Mouse (Mus musculus) mesoderm, embryonic 11.5 days (tissue): Measurements from ENCODE around the gene Tsen2.

Source experiments
- DNase-seq: peaks from one replicate; pipeline ENCODE4 v3.0.0-alpha.2; 2012; ENCODE audit warnings: low read depth, low spot score

Gene Tsen2

DNA sequence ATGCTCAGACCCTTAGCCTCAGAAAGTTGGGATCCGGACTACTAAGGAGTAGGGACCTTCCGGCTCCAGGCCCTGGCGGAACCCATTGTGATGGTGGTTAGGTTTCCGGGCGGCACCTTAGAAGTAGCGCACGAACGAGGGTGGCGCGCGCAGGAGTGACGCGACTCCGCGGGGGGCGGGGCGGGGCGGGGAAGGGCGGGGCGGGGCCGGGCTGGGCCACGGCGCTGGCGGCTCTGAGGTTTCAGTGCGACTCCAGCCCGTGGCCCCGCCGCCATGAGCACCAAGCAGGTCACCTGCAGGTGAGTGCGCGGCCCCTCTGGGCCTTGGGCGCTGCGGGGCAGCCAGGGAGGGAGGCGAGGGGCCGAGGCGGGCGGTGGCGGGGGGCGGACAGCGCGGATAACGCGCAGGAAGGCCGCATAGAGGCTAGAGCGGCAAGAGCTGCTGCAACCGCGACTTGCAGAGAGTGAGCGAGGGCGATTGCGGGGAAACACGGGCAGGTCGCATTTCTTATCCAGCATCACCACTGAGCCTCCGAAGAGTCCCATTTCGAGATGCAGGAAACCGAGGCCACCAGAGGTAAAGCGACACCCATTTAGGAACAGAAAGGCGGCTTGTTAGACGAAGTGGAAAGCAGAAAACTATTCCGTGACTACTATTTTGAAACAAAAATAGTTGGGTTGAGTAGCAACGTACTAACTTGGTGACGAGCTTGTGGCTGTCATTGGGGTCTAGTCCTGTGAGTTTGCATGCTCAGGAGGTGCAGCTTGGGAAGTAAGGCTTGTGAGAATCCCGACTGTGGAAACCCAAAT, 57.5 kb downstream of the Tsen2 start, which contains the start of gene Mkrn2:
Gene Mkrn2 (plus strand): TSS at position 188 of the 809 bp plus-strand sequence.
- peak; percentile 92 for DNase-seq

DNA sequence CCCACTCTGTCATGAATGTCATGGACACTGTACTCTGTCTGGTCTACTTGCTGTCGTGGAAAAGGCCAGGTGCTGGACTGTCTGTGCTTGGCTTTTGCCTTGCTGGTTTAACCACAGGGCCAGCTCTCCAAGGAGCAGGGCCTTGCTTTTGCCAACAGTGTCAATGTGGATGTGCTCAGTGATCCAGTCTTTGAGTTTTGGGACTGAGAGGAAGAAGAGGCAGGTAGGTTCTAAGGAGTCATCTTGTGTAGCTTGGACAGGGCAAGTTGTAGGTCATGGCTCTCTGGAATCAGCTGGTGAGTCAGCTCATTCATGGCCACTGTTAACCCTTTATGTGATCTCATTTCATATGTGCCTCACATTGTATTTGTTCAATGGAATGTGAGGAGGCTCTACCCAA, 62.0 kb downstream of the Tsen2 start:
- no peak for DNase-seq

DNA sequence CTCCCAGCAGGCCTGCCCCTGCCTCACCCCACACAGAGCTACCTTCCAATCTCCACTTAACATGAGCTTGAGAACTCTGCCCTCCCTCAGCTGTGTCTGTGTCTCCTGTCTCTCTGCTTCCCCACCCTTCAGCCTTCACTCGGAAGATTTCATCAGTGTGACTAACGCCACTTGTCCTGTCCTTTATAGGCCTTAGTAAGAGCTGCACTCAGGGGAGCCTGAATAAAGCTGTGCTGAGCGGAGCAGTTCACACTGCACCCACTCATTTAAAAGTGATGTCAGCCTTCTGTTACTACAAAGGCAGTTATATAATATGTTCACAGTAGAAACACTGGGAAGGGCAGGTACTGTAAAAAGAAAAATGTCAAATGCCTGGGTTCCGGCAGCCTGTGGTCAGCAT, 63.0 kb downstream of the Tsen2 start:
- no peak for DNase-seq

DNA sequence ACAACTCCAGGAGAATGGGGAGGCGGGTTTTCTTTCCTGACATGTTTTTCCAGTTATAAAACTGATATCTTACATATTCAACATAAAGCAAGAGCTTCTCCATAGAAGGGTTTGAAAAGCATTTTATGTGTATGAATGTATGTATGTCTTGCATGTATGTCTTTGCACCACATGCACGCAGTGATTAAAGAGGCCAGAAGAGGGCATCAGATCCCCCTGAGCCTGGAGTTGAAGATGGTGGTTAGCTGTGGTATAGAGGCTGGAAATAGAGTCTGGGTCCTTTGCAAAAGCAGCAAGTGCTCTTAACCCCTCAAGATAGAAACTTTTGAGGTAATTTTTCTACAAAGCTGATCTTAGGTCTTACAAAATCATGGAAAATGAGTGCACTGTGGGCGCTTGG, 64.7 kb downstream of the Tsen2 start:
- DNase-seq = peak; percentile 37

DNA sequence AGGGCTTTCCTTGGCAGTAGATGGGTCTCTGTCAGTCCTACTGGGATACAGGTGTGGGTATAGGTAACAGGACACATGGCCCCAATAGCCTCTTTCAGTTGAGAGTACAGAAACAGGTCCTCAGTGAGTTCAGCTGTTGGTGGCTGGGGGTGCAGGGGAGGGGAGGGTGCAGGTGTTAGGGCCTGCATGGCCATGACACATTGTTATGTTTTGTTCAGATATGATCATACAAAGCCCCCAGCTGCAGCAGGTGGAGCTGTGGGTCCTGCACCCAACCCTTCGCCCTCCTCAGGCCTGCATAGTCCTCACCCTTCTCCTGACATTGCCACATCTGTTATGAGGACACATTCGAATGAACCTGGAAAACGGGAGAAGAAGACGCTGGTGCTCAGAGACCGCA, 65.8 kb downstream of the Tsen2 start:
- no peak for DNase-seq

DNA sequence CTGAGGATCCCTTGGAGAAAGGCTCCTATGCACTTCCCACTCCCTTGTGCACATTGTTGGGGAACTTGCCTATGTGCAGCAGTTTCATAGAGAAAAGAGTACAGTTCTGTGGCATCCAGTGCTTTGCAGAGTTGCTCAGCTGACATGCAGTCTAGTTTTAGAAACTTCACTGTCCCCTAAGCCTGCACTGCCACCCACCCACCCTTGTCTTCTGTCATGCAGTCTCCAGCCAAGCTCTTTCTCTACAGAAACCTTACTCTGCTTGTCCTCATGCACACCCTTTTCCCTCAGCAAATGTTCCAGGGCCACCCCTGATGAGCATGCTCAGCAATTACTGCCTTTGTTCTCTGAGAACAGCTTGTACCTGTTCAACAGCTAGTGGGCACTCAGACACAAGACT, 69.3 kb downstream of the Tsen2 start:
- no peak for DNase-seq

DNA sequence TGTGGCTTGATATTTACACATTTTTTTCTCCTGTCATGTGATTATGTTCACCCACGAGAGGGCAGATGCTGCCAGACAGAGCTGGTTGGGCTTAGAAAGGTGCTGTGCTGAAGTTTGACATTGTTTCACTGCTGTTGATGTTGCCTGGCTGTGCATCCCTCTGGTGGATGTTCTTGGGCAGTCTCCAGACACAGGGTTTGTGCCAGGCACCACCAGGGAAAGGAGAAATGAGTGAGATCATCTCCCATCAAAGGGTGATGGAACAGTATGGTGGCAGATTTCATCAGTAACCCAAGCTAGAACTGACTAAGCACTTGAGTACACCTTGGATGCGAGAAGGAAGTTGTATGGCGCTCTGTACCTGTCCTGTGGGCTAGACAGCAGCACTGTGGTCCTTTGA, 71.5 kb downstream of the Tsen2 start:
- no peak for DNase-seq

DNA sequence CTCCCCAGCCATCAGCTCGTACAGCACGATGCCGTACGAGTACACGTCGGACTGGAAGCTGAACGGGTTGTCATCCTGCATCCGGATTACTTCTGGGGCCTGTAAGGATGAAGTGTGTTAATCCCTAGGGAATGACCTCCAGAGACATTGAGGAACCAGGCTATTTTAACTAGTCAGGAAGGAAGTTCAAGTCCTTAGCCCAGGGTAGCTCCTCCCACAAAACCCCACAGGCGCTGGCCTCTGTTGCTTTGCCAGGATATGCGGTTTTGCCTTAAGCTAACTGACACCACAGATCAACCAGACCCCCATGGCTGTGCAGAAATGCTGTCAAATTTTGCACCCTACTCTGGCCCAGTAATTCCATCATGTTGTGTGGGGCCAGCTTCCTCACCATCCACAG, 75.4 kb downstream of the Tsen2 start:
- DNase-seq = no peak

DNA sequence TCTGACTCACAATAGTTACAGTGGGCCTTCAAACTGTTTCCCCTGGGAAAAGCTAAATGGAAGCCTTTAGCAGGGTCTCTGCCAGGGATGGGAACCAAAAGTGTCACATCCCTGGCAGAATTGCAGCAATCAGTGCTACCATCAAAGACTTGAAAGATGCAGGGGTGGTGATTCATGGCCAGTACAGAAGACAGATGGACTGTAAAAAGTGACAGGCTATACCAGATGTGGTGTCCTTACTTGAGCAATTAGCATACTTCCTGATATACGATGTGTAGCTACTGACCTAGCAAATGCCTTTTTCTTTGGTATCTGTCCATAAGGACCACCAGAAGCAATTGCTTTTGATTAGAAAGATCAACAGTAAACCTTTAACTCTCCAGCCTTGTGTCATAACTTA, 76.5 kb downstream of the Tsen2 start:
- DNase-seq = no peak

DNA sequence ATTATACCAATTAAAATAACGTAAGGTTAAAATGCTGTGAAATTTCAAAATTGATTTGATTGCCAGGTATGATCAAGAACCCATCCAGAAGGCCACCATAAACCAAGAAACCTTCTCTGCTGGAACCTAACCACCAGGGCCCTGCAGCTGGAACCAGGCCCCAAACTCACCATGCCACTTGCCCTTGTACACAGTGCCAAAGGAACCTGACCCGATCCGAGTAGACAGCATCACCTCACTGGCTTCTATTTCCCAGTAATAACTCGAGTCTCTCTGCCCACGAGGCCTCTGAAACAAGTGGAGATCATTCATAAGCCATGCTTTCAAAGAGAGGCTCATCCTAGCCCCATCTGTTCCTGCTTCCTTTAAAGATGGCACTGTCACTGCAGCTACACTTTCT, 81.7 kb downstream of the Tsen2 start:
- DNase-seq = no peak
